Mouse (Mus musculus) limb, embryonic 14.5 days (tissue): ENCODE data around the gene Larp1. TPM values are rescaled to one million over a fixed set of nuclear protein-coding genes. Genes with fewer than 3 reads are reported as not detected.

Experiments used
- ATAC-seq: fragments of 200-750 bp; cut with Nextera tagmentation; 2 replicates; pipeline ENCODE4 v1.8.0; 2017; ENCODE audit warnings: low read depth, moderate number of reproducible peaks, moderate TSS enrichment; ENCODE audit not compliant: low FRiP score
- DNase-seq: peaks from one replicate; pipeline ENCODE4 v3.0.0-alpha.2; 2015; ENCODE audit warnings: low spot score
- H3K27ac ChIP-seq: fragments of 300-500 bp; sonication (generic); replicated peaks from 2 replicates; pipeline ENCODE4 v1.5.1; 2014; ENCODE audit warnings: low read depth, mild to moderate bottlenecking, low read length, moderate library complexity, mixed read lengths
- H3K27me3 ChIP-seq: fragments of 300-500 bp; sonication (generic); 2 replicates; pipeline ENCODE4 v1.6.1; 2014; ENCODE audit warnings: low read length, mixed read lengths; ENCODE audit not compliant: control insufficient read depth, insufficient read depth
- H3K36me3 ChIP-seq: fragments of 300-500 bp; sonication (generic); 2 replicates; pipeline ENCODE4 v1.6.1; 2014; ENCODE audit warnings: mild to moderate bottlenecking, low read length, moderate library complexity, mixed read lengths; ENCODE audit not compliant: control insufficient read depth, insufficient read depth
- H3K4me1 ChIP-seq: fragments of 300-500 bp; sonication (generic); 2 replicates; pipeline ENCODE4 v1.6.1; 2014; ENCODE audit warnings: antibody characterized with exemption, low read length, mixed read lengths; ENCODE audit not compliant: control insufficient read depth, insufficient read depth
- H3K4me2 ChIP-seq: fragments of 300-500 bp; sonication (generic); replicated peaks from 2 replicates; pipeline ENCODE4 v1.6.1; 2014; ENCODE audit warnings: low read depth, mild to moderate bottlenecking, low read length, moderate library complexity; ENCODE audit not compliant: severe bottlenecking
- H3K4me3 ChIP-seq: fragments of 300-500 bp; sonication (generic); replicated peaks from 2 replicates; pipeline ENCODE4 v1.5.1; 2014; ENCODE audit warnings: low read length
- H3K9ac ChIP-seq: fragments of 300-500 bp; sonication (generic); 2 replicates; pipeline ENCODE4 v1.6.1; 2014; ENCODE audit warnings: mild to moderate bottlenecking, low read depth, low read length, moderate library complexity; ENCODE audit not compliant: severe bottlenecking
- H3K9me3 ChIP-seq: fragments of 300-500 bp; sonication (generic); 2 replicates; pipeline ENCODE4 v1.6.1; 2016; ENCODE audit warnings: low read length; ENCODE audit not compliant: control insufficient read depth
- POLR2A ChIP-seq: fragments of 200-500 bp; IDR thresholded peaks from 2 replicates; pipeline ENCODE4 v1.8.0; 2012; ENCODE audit warnings: inconsistent platforms, mild to moderate bottlenecking, moderate library complexity, borderline replicate concordance; ENCODE audit not compliant: insufficient read depth, insufficient read length; ENCODE audit errors: extremely low read depth
- WGBS: fragments of 180-500 bp; shearing (Covaris S2); extraction: QIAGEN DNeasy Blood & Tissue Kit; methylation state at CpG from one replicate; pipeline ENCODE4 v1.1.7; 2014; 5-methylcytosine and 5-hydroxymethylcytosine counted together
- polyA plus RNA-seq, 2 experiments: library from polyadenylated mRNA; depleted of rRNA in 1 of 2; stranded (reverse) in 1 of 2; unstranded in 1 of 2; fragments of >200 nt; fragmentation: Nextera tagmentation in 1 of 2; extraction: Ambion mirVana in 1 of 2; gene quantifications; 2 replicates each; pipeline versions ENCODE4 v1.2.1 to v1.2.3; 2012 to 2014

Larp1 gene
- polyA plus RNA-seq, 2 experiments = 24.7 to 46.4 TPM

GRCm38 (mm10) chr11:58014604-58015003, 5.7 kb downstream of the Larp1 start:
- Histone ChIP-seq H3K27ac (no peak overlapping the region), H3K4me3 (no peak overlapping the region), H3K36me3 (no peaks in the 10 kb centered on the region), H3K9me3 (no peaks in the 10 kb centered on the region), H3K4me2 (no peak overlapping the region), H3K4me1 (peaks cover 46% of the 10 kb centered on the region), H3K27me3 (no peaks in the 10 kb centered on the region), H3K9ac (no peak overlapping the region)
- ATAC-seq (no peak), DNase-seq (no peak)
- no peak for TF ChIP-seq POLR2A
- WGBS = 50% methylated on average over 1 of the region's 1 CpGs

GRCm38 (mm10) chr11:58015339-58015738, 6.5 kb downstream of the Larp1 start:
- ATAC-seq (no peak), DNase-seq (no peak)
- no peak for TF ChIP-seq POLR2A
- H3K27ac ChIP-seq = no peak overlapping the region
- no peak overlapping the region for H3K4me2 ChIP-seq
- no peaks in the 10 kb centered on the region for H3K36me3 ChIP-seq
- no peak overlapping the region for H3K4me3 ChIP-seq
- H3K9ac ChIP-seq = no peak overlapping the region
- H3K27me3 ChIP-seq = no peaks in the 10 kb centered on the region
- peaks cover 45% of the 10 kb centered on the region for H3K4me1 ChIP-seq
- H3K9me3 ChIP-seq = no peaks in the 10 kb centered on the region
- 63% methylated on average over 2 of the region's 2 CpGs for WGBS

GRCm38 (mm10) chr11:58016371-58016770, 7.5 kb downstream of the Larp1 start:
- ATAC-seq (no peak), DNase-seq (no peak)
- Histone ChIP-seq H3K4me1 (peaks cover 46% of the 10 kb centered on the region), H3K27ac (no peak overlapping the region), H3K4me2 (no peak overlapping the region), H3K9ac (no peak overlapping the region; the same call in 1 of the 2 replicates), H3K36me3 (no peaks in the 10 kb centered on the region), H3K9me3 (no peaks in the 10 kb centered on the region), H3K4me3 (no peak overlapping the region), H3K27me3 (no peaks in the 10 kb centered on the region)
- WGBS = 66% methylated on average over 3 of the region's 3 CpGs
- no peak for TF ChIP-seq POLR2A

- H3K4me1 ChIP-seq = peaks cover 49% of the 10 kb centered on the region
- WGBS = 44% methylated on average over 1 of the region's 1 CpGs
Observed at GRCm38 (mm10) chr11:58017422-58017821, 8.6 kb downstream of the Larp1 start.

GRCm38 (mm10) chr11:58018287-58018686, 9.4 kb downstream of the Larp1 start:
- DNase-seq (no peak), ATAC-seq (no peak)
- TF ChIP-seq POLR2A = no peak
- 69% methylated on average over 2 of the region's 2 CpGs for WGBS
- Histone ChIP-seq H3K9me3 (no peaks in the 10 kb centered on the region), H3K27ac (no peak overlapping the region), H3K4me3 (no peak overlapping the region), H3K27me3 (no peaks in the 10 kb centered on the region), H3K9ac (no peak overlapping the region), H3K4me1 (peaks cover 49% of the 10 kb centered on the region), H3K4me2 (no peak overlapping the region), H3K36me3 (no peaks in the 10 kb centered on the region)

More at GRCm38 (mm10) chr11:58017422-58017821, 8.6 kb downstream of the Larp1 start:
- Histone ChIP-seq H3K4me3 (no peak overlapping the region), H3K27me3 (no peaks in the 10 kb centered on the region), H3K9ac (no peak overlapping the region), H3K4me2 (no peak overlapping the region), H3K36me3 (no peaks in the 10 kb centered on the region), H3K27ac (no peak overlapping the region), H3K9me3 (no peaks in the 10 kb centered on the region)
- ATAC-seq (no peak), DNase-seq (no peak)
- no peak for TF ChIP-seq POLR2A

GRCm38 (mm10) chr11:58018701-58019100, 9.8 kb downstream of the Larp1 start:
- Histone ChIP-seq H3K4me1 (peaks cover 49% of the 10 kb centered on the region), H3K27ac (no peak overlapping the region), H3K9ac (no peak overlapping the region), H3K27me3 (no peaks in the 10 kb centered on the region), H3K4me3 (no peak overlapping the region), H3K9me3 (no peaks in the 10 kb centered on the region), H3K4me2 (no peak overlapping the region), H3K36me3 (no peaks in the 10 kb centered on the region)
- WGBS = 90% methylated on average over 4 of the region's 4 CpGs
- ATAC-seq (no peak), DNase-seq (no peak)
- no peak for TF ChIP-seq POLR2A
